Mouse (Mus musculus) embryonic facial prominence, embryonic 13.5 days (tissue): ENCODE measurements around the gene Olfr1378. TPM values are rescaled to one million over a fixed set of nuclear protein-coding genes. Genes with fewer than 3 reads are reported as not detected.
A peak's percentile ranks its signal among the peaks of the same experiment; 100 is the strongest.

ENCODE experiments used
- ATAC-seq: fragments of 200-750 bp; cut with Nextera tagmentation; 2 replicates; pipeline ENCODE4 v1.8.0; 2017; ENCODE audit warnings: low read depth; ENCODE audit not compliant: insufficient number of reproducible peaks, insufficient read depth, low FRiP score, low TSS enrichment
- H3K27ac ChIP-seq: fragments of 300-500 bp; sonication (generic); 2 replicates; pipeline ENCODE4 v1.5.1; 2015; ENCODE audit warnings: moderate library complexity, mild to moderate bottlenecking, inconsistent platforms
- H3K27me3 ChIP-seq: fragments of 300-500 bp; sonication (generic); 2 replicates; pipeline ENCODE4 v1.6.1; 2015; ENCODE audit warnings: mild to moderate bottlenecking, inconsistent platforms
- H3K36me3 ChIP-seq: fragments of 300-500 bp; sonication (generic); 2 replicates; pipeline ENCODE4 v1.6.1; 2015; ENCODE audit warnings: mild to moderate bottlenecking, inconsistent platforms
- H3K4me1 ChIP-seq: fragments of 300-500 bp; sonication (generic); 2 replicates; pipeline ENCODE4 v1.6.1; 2015; ENCODE audit warnings: inconsistent platforms
- H3K4me2 ChIP-seq: fragments of 300-500 bp; sonication (generic); 2 replicates; pipeline ENCODE4 v1.6.1; 2015; ENCODE audit warnings: moderate library complexity, mild to moderate bottlenecking, inconsistent platforms
- H3K4me3 ChIP-seq: fragments of 300-500 bp; sonication (generic); 2 replicates; pipeline ENCODE4 v1.5.1; 2015; ENCODE audit warnings: mild to moderate bottlenecking, inconsistent platforms
- H3K9ac ChIP-seq: fragments of 300-500 bp; sonication (generic); 2 replicates; pipeline ENCODE4 v1.6.1; 2015; ENCODE audit warnings: mild to moderate bottlenecking, inconsistent platforms
- H3K9me3 ChIP-seq: fragments of 300-500 bp; sonication (generic); 2 replicates; pipeline ENCODE4 v1.6.1; 2016; ENCODE audit warnings: inconsistent platforms
- WGBS: fragments of 180-500 bp; shearing (Covaris S2); methylation state at CpG from one replicate; pipeline ENCODE4 v1.1.7; 2015; ENCODE audit warnings: mixed read lengths; 5-methylcytosine and 5-hydroxymethylcytosine counted together
- polyA plus RNA-seq: library from polyadenylated mRNA; unstranded; fragments of >200 nt; fragmentation: Nextera tagmentation; extraction: Ambion mirVana; gene quantifications from 2 replicates; pipeline ENCODE4 v1.2.1, GENCODE M21; 2015

The Olfr1378 gene
- polyA plus RNA-seq: not detected in 2 replicates

GRCm38 (mm10) chr11:50966230-50966629 is at the start of gene Olfr1378:
TSS of gene Olfr1378 (plus strand) at chr11:50966530.
- Histone ChIP-seq H3K4me3 (no peak within 1 kb of the TSS), H3K36me3 (no peaks in the 10 kb centered on the region), H3K9me3 (no peaks in the 10 kb centered on the region), H3K4me2 (no peak within 1 kb of the TSS), H3K9ac (no peak within 1 kb of the TSS), H3K27ac (no peak within 1 kb of the TSS), H3K4me1 (no peaks in the 10 kb centered on the region), H3K27me3 (no peaks in the 10 kb centered on the region)
- 87% methylated on average over 11 of the region's 11 CpGs for WGBS
- no peak for ATAC-seq

GRCm38 (mm10) chr11:50930469-50931014 is 35.8 kb upstream of the Olfr1378 start:
- Histone ChIP-seq H3K36me3 (no peaks in the 10 kb centered on the region), H3K27me3 (peaks cover 13% of the 10 kb centered on the region), H3K27ac (no peak overlapping the region), H3K4me1 (peaks cover 10% of the 10 kb centered on the region), H3K4me3 (peak overlapping the region; percentile 65), H3K4me2 (peak overlapping the region; percentile 79), H3K9ac (peak overlapping the region; percentile 81), H3K9me3 (no peaks in the 10 kb centered on the region)
- WGBS: 32% methylated on average over 14 of the region's 14 CpGs
- ATAC-seq: no peak

- peak; percentile 48; the same call in 1 of the 2 replicates for ATAC-seq
- H3K36me3 ChIP-seq: no peaks in the 10 kb centered on the region
- H3K9me3 ChIP-seq: no peaks in the 10 kb centered on the region
- H3K27me3 ChIP-seq: peaks cover 13% of the 10 kb centered on the region
- peak overlapping the region; percentile 65 for H3K4me3 ChIP-seq
- H3K27ac ChIP-seq: no peak overlapping the region
- peak overlapping the region; percentile 81 for H3K9ac ChIP-seq
- WGBS: 1% methylated on average over 16 of the region's 16 CpGs
- peak overlapping the region; percentile 79 for H3K4me2 ChIP-seq
- peaks cover 10% of the 10 kb centered on the region for H3K4me1 ChIP-seq
Measured at GRCm38 (mm10) chr11:50931021-50931420, 35.3 kb upstream of the Olfr1378 start.

- peak within 1 kb of the TSS; percentile 79 for H3K4me2 ChIP-seq
- no peaks in the 10 kb centered on the region for H3K9me3 ChIP-seq
- WGBS: under 1% methylated on average over 18 of the region's 18 CpGs
- no peaks in the 10 kb centered on the region for H3K36me3 ChIP-seq
- peak; percentile 86 for ATAC-seq
- peaks cover 10% of the 10 kb centered on the region for H3K4me1 ChIP-seq
- peak within 1 kb of the TSS; percentile 65 for H3K4me3 ChIP-seq
- peak within 1 kb of the TSS; percentile 81 for H3K9ac ChIP-seq
- H3K27ac ChIP-seq: no peak within 1 kb of the TSS
- peaks cover 13% of the 10 kb centered on the region for H3K27me3 ChIP-seq
Measured at GRCm38 (mm10) chr11:50931451-50931866, 34.9 kb upstream of the Olfr1378 start, which contains the start of gene Zfp354b. TSS of gene Zfp354b (minus strand) at chr11:50931633.

GRCm38 (mm10) chr11:50932040-50932439 is 34.3 kb upstream of the Olfr1378 start:
- H3K9me3 ChIP-seq: no peaks in the 10 kb centered on the region
- H3K36me3 ChIP-seq: no peaks in the 10 kb centered on the region
- H3K27me3 ChIP-seq: peaks cover 13% of the 10 kb centered on the region
- H3K9ac ChIP-seq: no peak overlapping the region
- WGBS: 88% methylated on average over 1 of the region's 1 CpGs
- peak overlapping the region; percentile 65; the same call in 1 of the 2 replicates for H3K4me3 ChIP-seq
- peak overlapping the region; percentile 79 for H3K4me2 ChIP-seq
- H3K27ac ChIP-seq: no peak overlapping the region
- ATAC-seq: no peak
- H3K4me1 ChIP-seq: peaks cover 10% of the 10 kb centered on the region

GRCm38 (mm10) chr11:50938435-50938834 is 27.9 kb upstream of the Olfr1378 start:
- no peak overlapping the region for H3K4me3 ChIP-seq
- 81% methylated on average over 8 of the region's 8 CpGs for WGBS
- no peak overlapping the region for H3K9ac ChIP-seq
- ATAC-seq: no peak
- H3K4me2 ChIP-seq: no peak overlapping the region
- no peaks in the 10 kb centered on the region for H3K4me1 ChIP-seq
- no peaks in the 10 kb centered on the region for H3K9me3 ChIP-seq
- H3K36me3 ChIP-seq: no peaks in the 10 kb centered on the region
- H3K27me3 ChIP-seq: no peaks in the 10 kb centered on the region
- no peak overlapping the region for H3K27ac ChIP-seq

GRCm38 (mm10) chr11:50939621-50940366 is 26.5 kb upstream of the Olfr1378 start:
- Histone ChIP-seq H3K4me2 (no peak overlapping the region), H3K4me3 (no peak overlapping the region), H3K27me3 (no peaks in the 10 kb centered on the region), H3K4me1 (no peaks in the 10 kb centered on the region), H3K9ac (no peak overlapping the region), H3K27ac (no peak overlapping the region), H3K9me3 (no peaks in the 10 kb centered on the region), H3K36me3 (no peaks in the 10 kb centered on the region)
- WGBS: 37% methylated on average over 14 of the region's 14 CpGs
- no peak for ATAC-seq

GRCm38 (mm10) chr11:50942386-50942785 is 23.9 kb upstream of the Olfr1378 start:
- Histone ChIP-seq H3K4me2 (no peak overlapping the region), H3K4me1 (no peaks in the 10 kb centered on the region), H3K27ac (no peak overlapping the region), H3K27me3 (no peaks in the 10 kb centered on the region), H3K4me3 (no peak overlapping the region), H3K9ac (no peak overlapping the region), H3K36me3 (no peaks in the 10 kb centered on the region), H3K9me3 (no peaks in the 10 kb centered on the region)
- WGBS: 69% methylated on average over 12 of the region's 12 CpGs
- ATAC-seq: no peak

- Histone ChIP-seq H3K27ac (no peak within 1 kb of the TSS), H3K9me3 (no peaks in the 10 kb centered on the region), H3K36me3 (no peaks in the 10 kb centered on the region), H3K4me3 (no peak within 1 kb of the TSS), H3K9ac (no peak within 1 kb of the TSS), H3K27me3 (no peaks in the 10 kb centered on the region), H3K4me2 (no peak within 1 kb of the TSS), H3K4me1 (no peaks in the 10 kb centered on the region)
- WGBS: 76% methylated on average over 14 of the region's 14 CpGs
- ATAC-seq: no peak
Measured at GRCm38 (mm10) chr11:50943506-50943905, 22.8 kb upstream of the Olfr1378 start, which contains the start of gene 4933414I15Rik. TSS of gene 4933414I15Rik (minus strand) at chr11:50943765.

- no peaks in the 10 kb centered on the region for H3K27me3 ChIP-seq
- H3K4me1 ChIP-seq: 0 out of 2 replicates have a peak, but pooled peaks cover 2% of the 10 kb centered on the region
- no peaks in the 10 kb centered on the region for H3K9me3 ChIP-seq
- no peaks in the 10 kb centered on the region for H3K36me3 ChIP-seq
- H3K4me2 ChIP-seq: no peak overlapping the region
- H3K27ac ChIP-seq: no peak overlapping the region
- no peak overlapping the region for H3K9ac ChIP-seq
- H3K4me3 ChIP-seq: no peak overlapping the region
- 69% methylated on average over 14 of the region's 14 CpGs for WGBS
- no peak for ATAC-seq
Measured at GRCm38 (mm10) chr11:50952290-50952689, 14.0 kb upstream of the Olfr1378 start.

GRCm38 (mm10) chr11:50953665-50954064 is 12.7 kb upstream of the Olfr1378 start, which contains the start of gene Prop1:
TSS of gene Prop1 (minus strand) at chr11:50953765.
- no peak within 1 kb of the TSS for H3K4me3 ChIP-seq
- H3K36me3 ChIP-seq: no peaks in the 10 kb centered on the region
- 0 out of 2 replicates have a peak, but pooled peaks cover 2% of the 10 kb centered on the region for H3K4me1 ChIP-seq
- no peaks in the 10 kb centered on the region for H3K27me3 ChIP-seq
- ATAC-seq: no peak
- H3K4me2 ChIP-seq: no peak within 1 kb of the TSS
- no peak within 1 kb of the TSS for H3K9ac ChIP-seq
- H3K27ac ChIP-seq: no peak within 1 kb of the TSS
- WGBS: 65% methylated on average over 6 of the region's 6 CpGs
- H3K9me3 ChIP-seq: no peaks in the 10 kb centered on the region

- no peaks in the 10 kb centered on the region for H3K4me1 ChIP-seq
- no peak overlapping the region for H3K4me3 ChIP-seq
- 77% methylated on average over 2 of the region's 2 CpGs for WGBS
- no peaks in the 10 kb centered on the region for H3K9me3 ChIP-seq
- H3K4me2 ChIP-seq: no peak overlapping the region
- no peak overlapping the region for H3K9ac ChIP-seq
- H3K36me3 ChIP-seq: no peaks in the 10 kb centered on the region
- H3K27me3 ChIP-seq: no peaks in the 10 kb centered on the region
- H3K27ac ChIP-seq: no peak overlapping the region
- no peak for ATAC-seq
Measured at GRCm38 (mm10) chr11:50964886-50965285, 1.4 kb upstream of the Olfr1378 start.
